Mouse (Mus musculus) cerebellum, adult 11-12 months (tissue): ENCODE data around the gene Gm10037.

Source experiments
- DNase-seq: peaks from one replicate; pipeline ENCODE4 v3.0.0; 2022

Gm10037 gene

DNA sequence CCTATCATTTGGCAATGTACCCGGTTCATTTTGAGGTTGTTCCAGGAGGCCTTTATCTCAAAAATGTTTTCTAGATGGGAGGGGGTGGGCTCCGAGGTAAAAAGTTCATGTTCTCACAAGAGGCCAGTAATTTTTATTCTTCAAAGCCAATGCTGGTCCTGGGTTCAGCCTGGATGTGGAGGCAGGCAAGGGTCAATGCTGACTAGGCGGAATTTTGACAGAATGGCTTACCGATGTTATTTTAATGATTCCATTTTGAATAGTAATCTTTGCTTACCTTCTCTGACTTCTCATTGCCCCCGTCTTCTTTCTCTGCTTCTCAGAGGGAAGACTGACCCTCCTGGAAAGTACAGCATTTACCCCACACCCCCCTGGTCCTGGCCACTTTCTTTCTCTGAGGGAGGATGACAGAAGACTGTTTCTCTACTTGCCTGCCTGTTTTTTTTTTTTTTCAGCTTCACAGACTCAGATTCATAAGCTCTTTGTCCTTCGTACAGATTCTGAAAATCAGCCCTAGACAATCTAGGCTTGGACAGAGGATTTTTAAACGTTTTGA lies 45.9 kb downstream of the Gm10037 start:
- no peak for DNase-seq

DNA sequence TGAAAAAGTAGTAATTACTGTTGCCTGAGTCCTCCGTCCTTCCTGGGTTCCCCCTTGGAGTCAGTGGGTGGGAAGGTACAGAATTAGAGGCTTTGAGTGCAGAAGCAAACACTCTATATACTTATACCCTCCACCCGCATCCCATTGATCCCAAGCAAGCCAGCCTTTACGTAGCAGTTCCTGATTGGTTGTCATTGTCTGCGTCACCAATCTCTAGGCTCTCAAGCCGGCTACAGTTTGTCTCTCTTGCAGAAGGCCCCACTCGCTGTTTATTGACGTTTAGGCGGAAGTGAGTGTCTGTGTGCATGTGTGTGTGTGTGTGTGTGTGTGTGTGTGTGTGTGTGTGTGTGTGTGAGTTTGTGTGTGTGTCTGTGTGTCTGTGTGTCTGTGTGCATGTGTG lies 53.1 kb downstream of the Gm10037 start:
- DNase-seq = no peak
